Mouse (Mus musculus) cerebellum, adult 2 months (tissue): ENCODE results near the gene Pomgnt1. TPM values are rescaled to one million over a fixed set of nuclear protein-coding genes. Genes with fewer than 3 reads are reported as not detected.
A peak's percentile ranks its signal among the peaks of the same experiment; 100 is the strongest.

Experiments used
- DNase-seq, 2 experiments: peaks; one replicate each; pipeline ENCODE4 v3.0.0; 2021
- H3K27ac ChIP-seq: fragments of 200-500 bp; 2 replicates; pipeline ENCODE4 v1.5.1; 2012; ENCODE audit warnings: low read length, control low read depth, inconsistent platforms; ENCODE audit not compliant: insufficient read depth
- H3K27me3 ChIP-seq: fragments of 200-500 bp; 2 replicates; pipeline ENCODE4 v1.6.1; 2012; ENCODE audit warnings: inconsistent platforms, mild to moderate bottlenecking, low read length, moderate library complexity; ENCODE audit not compliant: control insufficient read depth, insufficient read depth
- H3K4me1 ChIP-seq: fragments of 200-500 bp; 2 replicates; pipeline ENCODE4 v1.6.1; 2011; ENCODE audit warnings: low read length; ENCODE audit not compliant: control insufficient read depth, insufficient read depth
- H3K4me3 ChIP-seq: fragments of 200-500 bp; replicated peaks from 2 replicates; pipeline ENCODE3; 2011; ENCODE audit warnings: mild to moderate bottlenecking, low read depth, low read length, control low read depth; ENCODE audit not compliant: insufficient read depth
- CTCF ChIP-seq: fragments of 200-500 bp; IDR thresholded peaks from 2 replicates; pipeline ENCODE4 v1.5.1; 2011; ENCODE audit warnings: low read depth, mild to moderate bottlenecking, control low read depth, low read length, moderate library complexity, borderline replicate concordance; ENCODE audit not compliant: insufficient read depth
- POLR2A ChIP-seq: fragments of 200-500 bp; IDR thresholded peaks from 2 replicates; pipeline ENCODE4 v1.6.1; 2011; ENCODE audit warnings: low read length, control low read depth, borderline replicate concordance; ENCODE audit not compliant: insufficient read depth
- WGBS: fragments of 180-500 bp; shearing (Covaris S2); methylation state at CpG from one replicate; pipeline ENCODE4 v1.1.7; 2018; 5-methylcytosine and 5-hydroxymethylcytosine counted together
- polyA plus RNA-seq: library from polyadenylated mRNA; depleted of rRNA; stranded (reverse); fragments of >200 nt; gene quantifications from 2 replicates; pipeline ENCODE4 v1.2.3, GENCODE M21; 2012

Gene Pomgnt1
- polyA plus RNA-seq, 1 experiment = 71.7 TPM

GRCm38 (mm10) chr4:116088510-116089249 is 35.0 kb upstream of the Pomgnt1 start:
- Histone ChIP-seq H3K27me3 (no peaks in the 10 kb centered on the region), H3K27ac (no peak overlapping the region), H3K4me1 (no peaks in the 10 kb centered on the region), H3K4me3 (no peak overlapping the region)
- peak in 1 of 2 experiments; percentile 23 for DNase-seq
- WGBS = 37% methylated on average over 23 of the region's 23 CpGs
- TF ChIP-seq CTCF (no peak), POLR2A (no peak)

- TF ChIP-seq CTCF = no peak
- no peak for TF ChIP-seq POLR2A
- WGBS = 58% methylated on average over 10 of the region's 10 CpGs
Observed at GRCm38 (mm10) chr4:116096291-116096690, 27.3 kb upstream of the Pomgnt1 start.

GRCm38 (mm10) chr4:116097211-116097610 is 26.4 kb upstream of the Pomgnt1 start:
- TF ChIP-seq CTCF (no peak), POLR2A (no peak)
- Histone ChIP-seq H3K4me1 (no peaks in the 10 kb centered on the region), H3K27ac (no peak overlapping the region), H3K4me3 (no peak overlapping the region), H3K27me3 (no peaks in the 10 kb centered on the region)
- 88% methylated on average over 8 of the region's 8 CpGs for WGBS
- no peak for DNase-seq

More at GRCm38 (mm10) chr4:116096291-116096690, 27.3 kb upstream of the Pomgnt1 start:
- no peak for DNase-seq
- Histone ChIP-seq H3K4me3 (no peak overlapping the region), H3K27me3 (no peaks in the 10 kb centered on the region), H3K4me1 (no peaks in the 10 kb centered on the region), H3K27ac (no peak overlapping the region)

DNA sequence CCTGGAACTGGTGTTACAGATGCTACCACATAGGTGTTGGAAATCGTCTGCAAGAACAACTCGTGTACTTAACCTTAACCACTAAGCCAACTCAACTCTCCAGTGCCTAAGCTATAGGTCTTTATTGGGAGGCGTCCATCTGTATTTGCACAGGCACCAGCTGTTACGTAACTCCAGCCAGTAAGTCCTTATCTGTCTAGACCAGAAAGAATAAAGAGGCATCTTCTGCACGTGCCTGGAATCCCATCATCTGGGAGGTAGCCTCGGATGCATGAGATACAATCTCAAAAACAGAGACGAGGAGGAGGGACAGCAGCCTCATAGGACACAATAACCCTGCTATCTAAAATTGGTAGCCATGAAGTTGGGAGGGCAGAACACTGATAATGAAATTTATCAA is 22.7 kb upstream of the Pomgnt1 start:
- DNase-seq = no peak
- Histone ChIP-seq H3K4me3 (no peak overlapping the region), H3K27me3 (no peaks in the 10 kb centered on the region), H3K4me1 (no peaks in the 10 kb centered on the region), H3K27ac (no peak overlapping the region)
- 80% methylated on average over 7 of the region's 7 CpGs for WGBS
- no peak for TF ChIP-seq POLR2A
- no peak for TF ChIP-seq CTCF

DNA sequence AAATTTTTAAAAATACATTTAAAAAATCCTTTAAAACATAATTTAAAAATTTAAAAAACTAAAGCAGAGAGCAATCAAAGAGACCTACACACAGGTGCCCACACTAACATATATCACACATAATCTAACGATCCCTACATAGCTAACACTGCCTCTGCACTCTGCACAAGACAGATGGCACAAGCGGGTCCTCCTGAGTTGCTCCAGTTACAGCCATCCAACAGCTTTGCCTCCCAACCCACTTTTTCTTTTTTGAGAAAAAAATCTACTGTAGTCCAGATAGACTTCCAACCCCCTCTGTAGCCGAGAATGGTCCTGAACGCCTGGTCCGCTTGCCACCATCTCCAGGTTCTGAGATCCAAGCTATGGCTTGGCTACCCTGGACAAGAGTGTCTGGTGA is 18.4 kb upstream of the Pomgnt1 start:
- Histone ChIP-seq H3K4me3 (no peak overlapping the region), H3K4me1 (no peaks in the 10 kb centered on the region), H3K27me3 (no peaks in the 10 kb centered on the region), H3K27ac (no peak overlapping the region)
- no peak for TF ChIP-seq CTCF
- no peak for DNase-seq
- 92% methylated on average over 5 of the region's 5 CpGs for WGBS

GRCm38 (mm10) chr4:116110695-116111094 is 12.9 kb upstream of the Pomgnt1 start:
- no peaks in the 10 kb centered on the region for H3K4me1 ChIP-seq
- DNase-seq = no peak
- no peak overlapping the region for H3K27ac ChIP-seq
- no peaks in the 10 kb centered on the region for H3K27me3 ChIP-seq
- TF ChIP-seq POLR2A (no peak), CTCF (no peak)
- 91% methylated on average over 6 of the region's 6 CpGs for WGBS
- H3K4me3 ChIP-seq = no peak overlapping the region

- 63% methylated on average over 2 of the region's 2 CpGs for WGBS
- Histone ChIP-seq H3K4me3 (no peak overlapping the region), H3K27me3 (no peaks in the 10 kb centered on the region), H3K4me1 (no peaks in the 10 kb centered on the region), H3K27ac (no peak overlapping the region)
- TF ChIP-seq POLR2A = no peak
- TF ChIP-seq CTCF = no peak
- DNase-seq = no peak
Observed at GRCm38 (mm10) chr4:116111486-116111885, 12.2 kb upstream of the Pomgnt1 start.

DNA sequence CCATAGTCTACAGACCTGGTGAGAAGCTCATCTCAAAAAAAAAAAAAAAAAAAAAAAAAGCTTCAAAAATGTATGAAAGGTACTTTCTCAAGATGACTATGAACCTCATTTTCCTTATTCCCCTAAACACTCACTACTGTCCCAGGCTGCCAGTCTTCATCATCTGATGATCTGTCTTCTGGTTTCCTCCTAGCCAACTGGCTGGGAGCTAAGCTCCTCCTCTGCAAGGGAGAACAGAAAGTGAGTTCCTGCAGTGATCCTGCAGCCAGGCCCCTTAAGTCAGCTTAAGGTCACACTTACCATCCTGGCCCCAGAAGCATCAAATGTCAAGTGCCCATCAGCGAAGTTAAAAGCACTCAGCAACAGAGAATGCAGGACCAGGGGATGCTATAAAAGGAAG is 878 bp upstream of the Pomgnt1 start:
- TF ChIP-seq POLR2A (no peak), CTCF (no peak)
- H3K27ac ChIP-seq = no peak overlapping the region
- H3K4me3 ChIP-seq = no peak overlapping the region
- no peaks in the 10 kb centered on the region for H3K27me3 ChIP-seq
- DNase-seq = no peak
- no peaks in the 10 kb centered on the region; the same call in 1 of the 2 replicates for H3K4me1 ChIP-seq
- WGBS = 7% methylated on average over 1 of the region's 1 CpGs
